Comparison of ENCODE assay signal across 10 mouse cellular contexts in genomic region chrX:7473814-7474213, GRCm38 (mm10).
A peak's percentile ranks its signal among the peaks of the same experiment; 100 is the strongest.
DNase-seq lines count a peak whose midpoint lies in the region; ATAC-seq and TF ChIP-seq lines count a peak whose summit lies in the region.
"Had no signal": no experiment of that assay in that cellular context is flagged by ENCODE, and none has a peak within 500 bp of the region (broad histone marks: within the 10 kb centered on the region; RNA-seq: fewer than 3 reads in every experiment).

No protein-coding gene starts in this region.

- no peaks in the 10 kb centered on the region for H3K9me3 ChIP-seq in forebrain, embryonic 11.5 days (ENCODE audit: control insufficient read depth, low read length)
- H3K9me3 ChIP-seq in forebrain, embryonic 12.5 days: no peaks in the 10 kb centered on the region
- no peaks in the 10 kb centered on the region for H3K9me3 ChIP-seq in midbrain, postnatal 0 days (ENCODE audit: low read length)
- H3K9me3 ChIP-seq: G1E; hindbrain, embryonic 15.5 days had no signal

- H3K4me2 ChIP-seq in forebrain, embryonic 11.5 days (ENCODE audit: low read depth, low read length, severe bottlenecking): no peak overlapping the region
- no peak overlapping the region for H3K4me2 ChIP-seq in forebrain, embryonic 12.5 days
- no peak overlapping the region for H3K4me2 ChIP-seq in midbrain, postnatal 0 days (ENCODE audit: low read depth, low read length, poor library complexity, severe bottlenecking)
- H3K4me2 ChIP-seq: hindbrain, embryonic 15.5 days had no signal

- H3K9ac ChIP-seq in forebrain, embryonic 11.5 days (ENCODE audit: low read length): no peak overlapping the region
- no peak overlapping the region for H3K9ac ChIP-seq in forebrain, embryonic 12.5 days
- H3K9ac ChIP-seq in midbrain, postnatal 0 days (replicated peaks; ENCODE audit: low read length, poor library complexity, severe bottlenecking): no peak overlapping the region
- H3K9ac ChIP-seq: hindbrain, embryonic 15.5 days had no signal

- no peak for ATAC-seq in forebrain, embryonic 11.5 days (replicated peaks; ENCODE audit: low FRiP score)
- ATAC-seq in forebrain, embryonic 12.5 days (ENCODE audit: low FRiP score): no peak
- peak; percentile 27; the same call in 1 of the 2 replicates for ATAC-seq in midbrain, postnatal 0 days (ENCODE audit: low FRiP score)

- H3K4me1 ChIP-seq in forebrain, embryonic 11.5 days (replicated peaks; ENCODE audit: control insufficient read depth, insufficient read depth, low read length): no peaks in the 10 kb centered on the region
- H3K4me1 ChIP-seq in forebrain, embryonic 12.5 days: no peaks in the 10 kb centered on the region
- no peaks in the 10 kb centered on the region for H3K4me1 ChIP-seq in midbrain, postnatal 0 days (ENCODE audit: insufficient read depth, low read length)
- H3K4me1 ChIP-seq: hindbrain, embryonic 15.5 days had no signal

- H3K36me3 ChIP-seq in forebrain, embryonic 11.5 days (ENCODE audit: control insufficient read depth, insufficient read depth, low read length): no peaks in the 10 kb centered on the region
- no peaks in the 10 kb centered on the region for H3K36me3 ChIP-seq in forebrain, embryonic 12.5 days (replicated peaks)
- no peaks in the 10 kb centered on the region for H3K36me3 ChIP-seq in midbrain, postnatal 0 days (ENCODE audit: insufficient read depth, low read length)
- H3K36me3 ChIP-seq: G1E; hindbrain, embryonic 15.5 days had no signal

- H3K27ac ChIP-seq in forebrain, embryonic 11.5 days (ENCODE audit: low read depth, low read length): no peak overlapping the region
- no peak overlapping the region for H3K27ac ChIP-seq in forebrain, embryonic 12.5 days
- no peak overlapping the region for H3K27ac ChIP-seq in left cerebral cortex, adult 2 months
- H3K27ac ChIP-seq in midbrain, postnatal 0 days (ENCODE audit: low read depth, low read length): no peak overlapping the region
- H3K27ac ChIP-seq: hindbrain, embryonic 15.5 days had no signal

- no peak overlapping the region for H3K4me3 ChIP-seq in forebrain, embryonic 11.5 days (ENCODE audit: low read depth, low read length)
- no peak overlapping the region for H3K4me3 ChIP-seq in forebrain, embryonic 12.5 days (replicated peaks)
- H3K4me3 ChIP-seq in left cerebral cortex, adult 2 months: no peak overlapping the region
- no peak overlapping the region for H3K4me3 ChIP-seq in midbrain, postnatal 0 days (ENCODE audit: low read depth, low read length)
- H3K4me3 ChIP-seq: hindbrain, embryonic 15.5 days had no signal

- 40% methylated on average over 2 of the region's 2 CpGs for WGBS in forebrain, embryonic 11.5 days
- WGBS in forebrain, embryonic 12.5 days: 32% methylated on average over 2 of the region's 2 CpGs
- WGBS in midbrain, postnatal 0 days: 18% methylated on average over 2 of the region's 2 CpGs

- H3K27me3 ChIP-seq in forebrain, embryonic 11.5 days (ENCODE audit: control insufficient read depth, insufficient read depth, low read length): no peaks in the 10 kb centered on the region
- no peaks in the 10 kb centered on the region for H3K27me3 ChIP-seq in forebrain, embryonic 12.5 days
- H3K27me3 ChIP-seq in midbrain, postnatal 0 days (ENCODE audit: insufficient read depth, low read length): no peaks in the 10 kb centered on the region
- H3K27me3 ChIP-seq: hindbrain, embryonic 15.5 days had no signal

- intact Hi-C loops in left cerebral cortex, adult 2 months (cut with DNase I): loop anchor here (2.0 to 5.0 kb wide), 3 partner anchors 152 to 203 kb away; no protein-coding TSS in a partner anchor

- TF ChIP-seq CTCF in left cerebral cortex, adult 2 months (IDR thresholded peaks at IDR 0.05): peak; percentile 67
- peak; percentile 77 for TF ChIP-seq CTCF in midbrain, postnatal 0 days (IDR thresholded peaks at IDR 0.05)

- DNase-seq in forebrain, embryonic 11.5 days (ENCODE audit: low spot score): peak; percentile 47
- DNase-seq in CD4-positive, CD25-positive, alpha-beta regulatory T cell, adult 2 months (ENCODE audit: low read depth, low spot score): peak; percentile 78
- DNase-seq in c-Kit-positive CD71-positive TER-119-negative erythroid progenitor cells, embryonic 14.5 days (ENCODE audit: low read depth): peak; percentile 6
- DNase-seq in frontal cortex, adult 2 months (ENCODE audit: extremely low spot score in 1 of 2, low spot score in 1 of 2): peak; percentile 2 to 64
- peak; percentile 31 to 45 for DNase-seq in left cerebral cortex, adult 2 months (ENCODE audit: extremely low spot score in 1 of 2, low spot score in 2 of 2)
- peak; percentile 67 for DNase-seq in midbrain, postnatal 0 days (ENCODE audit: low spot score)
- peak; percentile 8 to 25 for DNase-seq in thymus, postnatal 36 days

Comparison
In these comparisons a context has a peak if more than half of its experiments do, and no peak if none do; other contexts are left out.
1. DNase-seq: peak in every context shown above with its lines; median percentile 78 in CD4-positive, CD25-positive, alpha-beta regulatory T cell, adult 2 months; 67 in midbrain, postnatal 0 days; 47 in forebrain, embryonic 11.5 days; 38 in left cerebral cortex, adult 2 months; 33 in frontal cortex, adult 2 months; 16 in thymus, postnatal 36 days; 6 in c-Kit-positive CD71-positive TER-119-negative erythroid progenitor cells, embryonic 14.5 days.